Mouse (Mus musculus) MEL (cell line): ENCODE results near the gene Best3. TPM values are rescaled to one million over a fixed set of nuclear protein-coding genes. Genes with fewer than 3 reads are reported as not detected.

Source experiments
- DNase-seq: peaks from one replicate; pipeline ENCODE4 v3.0.0; 2011; ENCODE audit warnings: low read depth, low spot score
- H3K27ac ChIP-seq: 2 replicates; pipeline ENCODE4 v1.5.1; 2012; ENCODE audit warnings: low read depth, mild to moderate bottlenecking, control low read depth, low read length, moderate library complexity; ENCODE audit not compliant: control insufficient read depth
- H3K27me3 ChIP-seq, 2 experiments: fragments of 150-350 bp in 1 of 2; sonication (generic) in 1 of 2; 2 replicates each; pipeline ENCODE4 v1.6.1; 2012; ENCODE audit warnings: low read length in 2 of 2, mild to moderate bottlenecking in 2 of 2, improper control_type of control experiment in 1 of 2, moderate library complexity in 1 of 2; ENCODE audit not compliant: insufficient read depth in 2 of 2, control insufficient read depth in 1 of 2
- H3K36me3 ChIP-seq, 2 experiments: 2 replicates each; pipeline ENCODE4 v1.6.1; 2012 to 2014; ENCODE audit warnings: low read length in 2 of 2, improper control_type of control experiment in 1 of 2, inconsistent platforms in 1 of 2, mild to moderate bottlenecking in 1 of 2; ENCODE audit not compliant: insufficient read depth in 2 of 2, control insufficient read depth in 1 of 2
- H3K4me1 ChIP-seq, 2 experiments: fragments of 150-350 bp in 1 of 2; sonication (generic) in 1 of 2; 2 replicates each; pipeline ENCODE4 v1.6.1; 2012; ENCODE audit warnings: low read length in 2 of 2, improper control_type of control experiment in 1 of 2, mild to moderate bottlenecking in 1 of 2; ENCODE audit not compliant: insufficient read depth in 2 of 2, control insufficient read depth in 1 of 2
- H3K4me3 ChIP-seq, 2 experiments: fragments of 150-350 bp in 1 of 2; sonication (generic) in 1 of 2; 2 replicates each; pipeline ENCODE4 v1.5.1; 2012; ENCODE audit warnings: low read depth in 2 of 2, low read length in 2 of 2, mild to moderate bottlenecking in 2 of 2, moderate library complexity in 2 of 2, control low read depth in 1 of 2, improper control_type of control experiment in 1 of 2; ENCODE audit not compliant: control insufficient read depth in 1 of 2, insufficient read depth in 1 of 2
- H3K79me2 ChIP-seq: 2 replicates; pipeline ENCODE4 v1.6.1; 2012; ENCODE audit warnings: mild to moderate bottlenecking, low read length, moderate library complexity; ENCODE audit not compliant: control insufficient read depth, poor library complexity, insufficient read depth
- H3K9ac ChIP-seq: 2 replicates; pipeline ENCODE4 v1.6.1; 2012; ENCODE audit warnings: low read depth, mild to moderate bottlenecking, control low read depth, low read length, moderate library complexity; ENCODE audit not compliant: control insufficient read depth, poor library complexity, severe bottlenecking
- H3K9me3 ChIP-seq: fragments of 150-350 bp; sonication (generic); replicated peaks from 2 replicates; pipeline ENCODE4 v1.6.1; 2012; ENCODE audit warnings: mild to moderate bottlenecking, low read length, improper control_type of control experiment, moderate library complexity; ENCODE audit not compliant: insufficient read depth
- CTCF ChIP-seq, 3 experiments: IDR thresholded peaks in 2 of 3; conservative IDR thresholded peaks in 1 of 3; 2 replicates each; pipeline ENCODE4 v1.5.1; 2011 to 2012; ENCODE audit warnings: low read length in 3 of 3, low read depth in 2 of 3, mild to moderate bottlenecking in 2 of 3, improper control_type of control experiment in 1 of 3, inconsistent platforms in 1 of 3, mixed read lengths in 1 of 3, moderate library complexity in 1 of 3; ENCODE audit not compliant: control insufficient read depth in 1 of 3, insufficient read depth in 1 of 3, poor library complexity in 1 of 3, severe bottlenecking in 1 of 3
- ELF1 ChIP-seq: IDR thresholded peaks from 2 replicates; pipeline ENCODE4 v1.6.1; 2014; ENCODE audit warnings: low read depth, mild to moderate bottlenecking, inconsistent platforms, low read length, improper control_type of control experiment, moderate library complexity
- EP300 ChIP-seq, 2 experiments: IDR thresholded peaks; 2 replicates each; pipeline ENCODE4 v1.6.1; 2011; ENCODE audit warnings: improper control_type of control experiment in 2 of 2, low read length in 2 of 2, low read depth in 1 of 2, mild to moderate bottlenecking in 1 of 2
- GABPA ChIP-seq: IDR thresholded peaks from 2 replicates; pipeline ENCODE4 v1.6.1; 2012; ENCODE audit warnings: low read depth, mild to moderate bottlenecking, inconsistent platforms, low read length, improper control_type of control experiment, moderate library complexity
- MAX ChIP-seq: IDR thresholded peaks from 2 replicates; pipeline ENCODE4 v1.6.1; 2011; ENCODE audit warnings: low read length, improper control_type of control experiment
- MAZ ChIP-seq: IDR thresholded peaks from 2 replicates; pipeline ENCODE4 v1.6.1; 2012; ENCODE audit warnings: low read depth, mild to moderate bottlenecking, inconsistent platforms, low read length, improper control_type of control experiment
- MXI1 ChIP-seq: IDR thresholded peaks from 2 replicates; pipeline ENCODE4 v1.6.1; 2011; ENCODE audit warnings: mild to moderate bottlenecking, low read depth, low read length, improper control_type of control experiment
- MYB ChIP-seq: IDR thresholded peaks from 2 replicates; pipeline ENCODE4 v1.6.1; 2011; ENCODE audit warnings: mild to moderate bottlenecking, low read depth, low read length, improper control_type of control experiment
- NELFE ChIP-seq: IDR thresholded peaks from 2 replicates; pipeline ENCODE4 v1.6.1; 2011; ENCODE audit warnings: low read depth, low read length, improper control_type of control experiment
- NRF1 ChIP-seq: IDR thresholded peaks from 2 replicates; pipeline ENCODE4 v1.6.1; 2014; ENCODE audit warnings: low read depth, mild to moderate bottlenecking, inconsistent platforms, low read length, improper control_type of control experiment, moderate library complexity; ENCODE audit not compliant: poor library complexity, insufficient read depth, severe bottlenecking
- POLR2A ChIP-seq, 2 experiments: IDR thresholded peaks; 2 replicates each; pipeline ENCODE4 v1.6.1; 2011 to 2012; ENCODE audit warnings: low read length in 2 of 2, mild to moderate bottlenecking in 2 of 2, control low read depth in 1 of 2, improper control_type of control experiment in 1 of 2, low read depth in 1 of 2, moderate library complexity in 1 of 2; ENCODE audit not compliant: control insufficient read depth in 1 of 2, insufficient read depth in 1 of 2, poor library complexity in 1 of 2
- POLR2AphosphoS2 ChIP-seq: IDR thresholded peaks from 2 replicates; pipeline ENCODE4 v1.6.1; 2011; ENCODE audit warnings: low read length, improper control_type of control experiment
- POLR2AphosphoS5 ChIP-seq: IDR thresholded peaks from 2 replicates; pipeline ENCODE4 v1.6.1; 2012; ENCODE audit warnings: low read depth, borderline replicate concordance, mild to moderate bottlenecking, inconsistent platforms, low read length, moderate library complexity, mixed read lengths
- SIN3A ChIP-seq: IDR thresholded peaks from 2 replicates; pipeline ENCODE4 v1.6.1; 2012; ENCODE audit warnings: low read length, improper control_type of control experiment, inconsistent platforms
- TAL1 ChIP-seq: IDR thresholded peaks from 2 replicates; pipeline ENCODE4 v1.6.1; 2012; ENCODE audit warnings: mild to moderate bottlenecking, inconsistent platforms, low read length, moderate library complexity, mixed read lengths
- UBTF ChIP-seq: IDR thresholded peaks from 2 replicates; pipeline ENCODE4 v1.6.1; 2012; ENCODE audit warnings: low read depth, mild to moderate bottlenecking, inconsistent platforms, low read length, improper control_type of control experiment, moderate library complexity, borderline replicate concordance; ENCODE audit not compliant: insufficient read depth
- ZC3H11A ChIP-seq: IDR thresholded peaks from 2 replicates; pipeline ENCODE4 v1.6.1; 2012; ENCODE audit warnings: low read depth, mild to moderate bottlenecking, inconsistent platforms, low read length, improper control_type of control experiment
- ZKSCAN1 ChIP-seq: IDR thresholded peaks from 2 replicates; pipeline ENCODE4 v1.6.1; 2012; ENCODE audit warnings: low read depth, mild to moderate bottlenecking, inconsistent platforms, low read length, improper control_type of control experiment, moderate library complexity
- ZMIZ1 ChIP-seq: IDR thresholded peaks from 2 replicates; pipeline ENCODE4 v1.6.1; 2012; ENCODE audit warnings: low read depth, mild to moderate bottlenecking, inconsistent platforms, low read length, improper control_type of control experiment, moderate library complexity
- polyA plus RNA-seq, 2 experiments: library from polyadenylated mRNA; stranded (reverse) in 1 of 2; unstranded in 1 of 2; fragments of >175 nt in 1 of 2; fragments of >200 nt in 1 of 2; gene quantifications; 2 replicates each; pipeline versions ENCODE4 v1.2.1 to v1.2.4; 2012; ENCODE audit warnings: low replicate concordance in 2 of 2, low read depth in 1 of 2; ENCODE audit not compliant: insufficient read length in 2 of 2, insufficient read depth in 1 of 2, missing spikeins in 1 of 2
- total RNA-seq: library from RNA; depleted of rRNA; stranded (reverse); fragments of 300-350 nt; gene quantifications from 2 replicates; pipeline ENCODE4 v1.2.3, GENCODE M21; 2012

Gene Best3
- total and polyA plus RNA-seq, 3 experiments = not detected

DNA sequence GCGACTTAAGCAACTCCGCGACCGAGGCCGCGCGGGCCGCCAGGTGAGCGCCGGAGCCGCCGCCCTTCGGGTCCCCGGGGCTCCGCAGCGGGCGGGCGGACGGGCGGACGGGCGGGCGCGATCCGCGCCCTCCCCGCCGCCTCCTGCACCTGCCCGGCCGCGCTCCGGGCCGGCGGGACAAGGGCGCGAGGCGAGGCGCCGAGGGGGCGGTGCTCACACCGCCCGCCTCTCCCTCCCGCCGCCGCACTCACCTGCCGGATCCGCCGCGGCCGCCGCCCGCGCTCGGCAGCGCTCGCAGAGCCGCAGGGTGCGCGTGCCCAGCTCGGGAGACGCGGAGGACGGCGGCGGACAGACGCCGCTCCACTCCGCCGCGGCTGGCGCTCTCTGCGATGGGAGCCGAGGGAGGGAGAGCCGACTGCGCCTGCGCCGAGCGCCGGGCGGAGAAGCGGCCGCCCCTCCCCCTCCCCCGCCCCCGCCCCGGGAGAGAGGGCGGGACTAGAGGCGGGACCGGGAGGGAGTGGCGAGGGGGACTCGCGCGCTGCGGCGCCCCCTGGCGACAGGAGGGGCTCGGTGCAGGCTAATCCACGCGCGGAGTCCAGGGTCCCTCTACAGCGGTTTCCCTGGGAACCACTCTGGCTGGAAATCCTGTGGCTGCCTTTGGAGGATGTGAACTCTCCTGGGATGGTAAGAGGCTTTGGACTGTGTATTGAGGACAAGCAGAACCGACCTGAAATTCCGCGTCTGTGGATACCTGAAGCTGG lies 35.9 kb upstream of the Best3 start, which contains the start of gene Rab3ip:
TSS of gene Rab3ip (minus strand) at position 761 of the 761 bp plus-strand sequence.
- H3K4me1 ChIP-seq = peaks cover 3% of the 10 kb centered on the region in 2 experiments; a peak in 1 of 4 replicates
- peak; percentile 54; the same call in 1 of the 2 replicates for TF ChIP-seq SIN3A
- no peak for TF ChIP-seq ZKSCAN1
- TF ChIP-seq NELFE = peak; percentile 65
- TF ChIP-seq MXI1 = peak; percentile 51
- peak; percentile 65 to 93 (median 76) for TF ChIP-seq CTCF (IDR thresholded peaks at IDR 0.05 in 2 of 3, conservative IDR thresholded peaks at IDR 0.05 in 1 of 3; ENCODE audit: control insufficient read depth in 1 of 3, insufficient read depth in 1 of 3, low read depth in 2 of 3, low read length in 3 of 3, poor library complexity in 1 of 3, severe bottlenecking in 1 of 3)
- peak; percentile 73 for TF ChIP-seq NRF1
- no peak for TF ChIP-seq TAL1
- peak; percentile 55 to 71; a peak in 2 of 4 replicates for TF ChIP-seq POLR2A (IDR thresholded peaks at IDR 0.05; ENCODE audit: control insufficient read depth in 1 of 2, insufficient read depth in 1 of 2, low read depth in 1 of 2, low read length in 2 of 2, poor library complexity in 1 of 2)
- H3K9me3 ChIP-seq = no peaks in the 10 kb centered on the region
- H3K27ac ChIP-seq = no peak within 1 kb of the TSS
- H3K79me2 ChIP-seq = peaks cover 10% of the 10 kb centered on the region
- DNase-seq = peak; percentile 82
- H3K27me3 ChIP-seq = no peaks in the 10 kb centered on the region
- peaks cover 0 to 4% of the 10 kb centered on the region in 2 experiments; a peak in 1 of 4 replicates for H3K36me3 ChIP-seq
- H3K4me3 ChIP-seq = peak within 1 kb of the TSS; percentile 90 to 98
- peak within 1 kb of the TSS; percentile 90 for H3K9ac ChIP-seq

- Histone ChIP-seq H3K27me3 (no peaks in the 10 kb centered on the region), H3K27ac (no peak overlapping the region), H3K9ac (peak overlapping the region; percentile 52), H3K9me3 (no peaks in the 10 kb centered on the region), H3K4me1 (peaks cover 3% of the 10 kb centered on the region in 2 experiments; a peak in 1 of 4 replicates), H3K79me2 (peaks cover 10% of the 10 kb centered on the region), H3K36me3 (peaks cover 0 to 4% of the 10 kb centered on the region in 2 experiments; a peak in 1 of 4 replicates), H3K4me3 (peak overlapping the region; percentile 62 to 90)
- no peak for DNase-seq
- TF ChIP-seq SIN3A (peak; percentile 40; the same call in 1 of the 2 replicates), GABPA (no peak)
Observed at GRCm38 (mm10) chr10:116950886-116951285, 35.2 kb upstream of the Best3 start.

DNA sequence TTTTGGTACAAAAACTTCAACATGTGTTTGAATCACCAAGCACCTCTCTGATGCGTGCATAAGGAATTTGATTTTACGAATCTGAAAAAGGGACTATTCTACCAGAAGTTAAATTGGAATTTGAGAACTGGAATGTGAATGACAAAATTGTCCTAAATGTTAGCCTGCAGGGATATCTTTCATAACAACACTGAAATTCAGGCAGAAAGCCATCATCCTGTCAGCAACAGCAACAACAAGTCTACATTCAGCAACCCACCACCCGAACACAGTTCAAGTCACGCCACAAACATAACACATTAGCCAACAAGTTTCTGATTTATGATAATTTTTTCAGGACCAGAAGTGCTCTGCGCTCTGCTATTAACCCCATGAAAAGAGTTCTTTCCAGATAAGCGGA lies 30.9 kb upstream of the Best3 start:
- Histone ChIP-seq H3K4me3 (no peak overlapping the region), H3K27me3 (no peaks in the 10 kb centered on the region), H3K79me2 (peaks cover under 1% of the 10 kb centered on the region; the same call in 1 of the 2 replicates), H3K9me3 (no peaks in the 10 kb centered on the region), H3K9ac (no peak overlapping the region), H3K27ac (no peak overlapping the region), H3K36me3 (no peaks in the 10 kb centered on the region), H3K4me1 (peaks cover 3% of the 10 kb centered on the region in 2 experiments; a peak in 1 of 4 replicates)
- TF ChIP-seq POLR2AphosphoS2 (no peak), POLR2AphosphoS5 (no peak), ELF1 (no peak), POLR2A (IDR thresholded peaks at IDR 0.05; ENCODE audit: control insufficient read depth in 1 of 2, insufficient read depth in 1 of 2, low read depth in 1 of 2, low read length in 2 of 2, poor library complexity in 1 of 2) (no peak), MAZ (no peak), ZC3H11A (no peak), ZMIZ1 (no peak), EP300 (IDR thresholded peaks at IDR 0.05; ENCODE audit: low read depth in 1 of 2, low read length in 2 of 2) (no peak), CTCF (IDR thresholded peaks at IDR 0.05 in 2 of 3, conservative IDR thresholded peaks at IDR 0.05 in 1 of 3; ENCODE audit: control insufficient read depth in 1 of 3, insufficient read depth in 1 of 3, low read depth in 2 of 3, low read length in 3 of 3, poor library complexity in 1 of 3, severe bottlenecking in 1 of 3) (no peak), MYB (no peak), TAL1 (no peak), MAX (no peak), UBTF (no peak)
- DNase-seq = no peak
